Mouse (Mus musculus): ENCODE data around the gene Neil3.

DNA sequence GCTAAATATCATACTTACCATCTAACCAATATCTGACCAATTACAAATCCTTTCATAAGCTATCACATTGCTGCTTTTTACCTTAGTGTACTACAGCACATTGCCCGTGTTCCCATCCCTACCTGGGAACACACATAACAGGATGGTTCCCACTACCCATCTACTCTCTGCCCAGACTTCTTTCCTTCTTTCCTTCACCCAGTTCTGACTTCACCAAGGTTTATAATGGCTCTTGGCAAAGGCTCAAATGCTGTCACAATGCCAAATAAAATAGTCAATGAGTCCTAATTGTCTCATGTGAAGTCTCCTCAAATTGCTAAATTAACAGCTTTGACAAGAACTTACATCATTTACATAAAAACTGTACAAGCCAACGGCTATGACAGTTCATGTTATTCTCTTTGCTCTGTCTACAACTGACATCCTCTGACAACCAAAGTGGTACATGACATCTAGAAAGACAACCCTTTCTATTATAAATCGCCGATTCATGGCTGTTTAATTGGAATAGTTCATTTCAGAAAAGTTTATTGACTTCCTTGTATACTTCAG lies 9.9 kb downstream of the Neil3 start:
- TF ChIP-seq GATA1 (IDR thresholded peaks at IDR 0.05; ENCODE audit: borderline replicate concordance, low read length) (no peak), FLI1 (IDR thresholded peaks at IDR 0.05; ENCODE audit: low read length) (no peak)
